Mouse (Mus musculus) c-Kit-positive CD71-positive TER-119-positive erythroid progenitor cells, embryonic 14.5 days (primary cell): Measurements from ENCODE around the gene Bnc1.

Experiments
- DNase-seq: peaks from one replicate; pipeline ENCODE4 v3.0.0-alpha.2; 2013; ENCODE audit warnings: low spot score

Bnc1 gene

DNA sequence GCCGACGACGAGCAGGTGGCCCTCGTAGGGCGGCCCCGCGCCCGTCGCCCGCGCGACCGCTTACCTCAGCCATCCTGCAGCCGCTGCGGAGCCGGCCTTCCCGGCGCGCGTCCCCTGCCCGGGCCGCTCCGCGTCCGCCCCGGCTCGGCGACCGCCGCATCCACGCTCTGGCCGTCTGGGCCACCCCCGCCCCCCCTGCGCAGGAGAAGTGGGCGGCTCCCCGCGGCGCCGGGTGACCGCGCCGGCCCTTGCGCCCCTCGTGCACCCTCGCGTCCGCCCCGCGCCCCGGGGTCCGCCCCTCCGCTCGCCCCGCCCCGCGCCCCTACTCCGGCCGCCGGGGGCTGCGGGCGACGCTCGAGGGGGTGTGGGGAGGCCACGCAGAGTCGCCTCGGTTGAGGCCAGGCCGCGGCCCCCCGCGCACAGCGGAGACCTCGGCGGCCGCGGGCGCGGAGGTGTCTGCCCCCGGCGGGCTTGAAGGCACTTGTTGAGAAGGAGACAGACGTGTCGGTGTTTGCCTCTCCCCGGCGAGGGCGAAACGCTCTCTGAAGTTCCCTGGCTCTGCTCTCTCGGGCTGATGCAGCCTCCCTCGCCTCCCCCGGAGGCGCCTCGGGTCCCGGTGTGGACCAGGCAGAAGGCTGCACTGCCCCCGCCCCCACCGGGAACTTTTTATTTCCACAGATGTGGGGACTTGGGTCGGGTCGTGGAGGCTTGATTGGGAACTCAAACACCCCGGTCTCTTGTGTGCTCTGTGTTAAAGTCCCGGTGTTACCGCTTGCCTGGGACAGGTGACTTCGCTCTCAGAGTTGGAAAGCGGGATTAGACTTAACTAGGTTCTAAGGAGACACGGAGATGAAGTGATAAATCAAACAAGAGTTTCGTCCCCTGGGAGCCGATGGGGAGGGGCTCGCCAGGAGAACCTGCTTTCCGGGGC, at the start of gene Bnc1:
TSS of gene Bnc1 (minus strand) at position 162 of the 931 bp plus-strand sequence.
- no peak for DNase-seq

DNA sequence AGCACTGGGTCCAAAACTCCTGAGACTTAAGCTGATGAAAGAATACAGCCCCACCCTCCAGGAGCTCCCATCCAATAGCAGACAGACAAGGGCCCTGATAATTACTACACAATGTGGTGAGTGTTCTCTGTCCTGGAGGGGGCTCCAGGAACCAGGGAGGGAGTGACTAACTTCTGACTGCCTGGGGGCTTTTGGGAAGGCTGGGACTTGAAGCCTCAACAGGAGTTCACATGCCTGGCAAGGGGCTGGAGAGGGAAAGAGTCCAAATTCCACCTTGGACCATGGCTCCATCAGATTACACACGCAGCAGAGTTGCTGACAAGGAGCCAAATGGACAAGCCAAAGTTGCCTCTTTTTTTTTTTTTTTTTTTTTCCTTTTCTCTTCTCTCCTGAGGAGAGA, 41.3 kb upstream of the Bnc1 start:
- no peak for DNase-seq

DNA sequence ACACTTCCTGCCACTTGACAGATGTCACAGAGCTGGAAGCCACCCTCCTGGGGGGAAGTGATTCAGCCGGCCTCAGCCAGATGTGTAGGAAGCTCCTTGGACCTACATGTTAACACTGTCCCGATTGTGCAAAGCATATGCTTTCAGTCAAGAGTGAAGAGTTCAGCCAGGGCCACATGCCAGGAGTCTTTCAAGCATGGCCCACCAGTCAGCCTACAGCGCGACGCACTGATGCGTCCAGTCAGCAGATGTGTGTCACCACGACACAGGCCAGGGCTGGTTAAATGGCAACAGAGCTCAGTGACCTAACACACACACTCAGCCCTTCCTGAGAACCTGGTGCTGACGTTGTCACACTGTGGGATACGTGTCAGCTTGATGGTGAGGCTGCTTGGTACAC, 37.6 kb upstream of the Bnc1 start:
- DNase-seq, result no peak

DNA sequence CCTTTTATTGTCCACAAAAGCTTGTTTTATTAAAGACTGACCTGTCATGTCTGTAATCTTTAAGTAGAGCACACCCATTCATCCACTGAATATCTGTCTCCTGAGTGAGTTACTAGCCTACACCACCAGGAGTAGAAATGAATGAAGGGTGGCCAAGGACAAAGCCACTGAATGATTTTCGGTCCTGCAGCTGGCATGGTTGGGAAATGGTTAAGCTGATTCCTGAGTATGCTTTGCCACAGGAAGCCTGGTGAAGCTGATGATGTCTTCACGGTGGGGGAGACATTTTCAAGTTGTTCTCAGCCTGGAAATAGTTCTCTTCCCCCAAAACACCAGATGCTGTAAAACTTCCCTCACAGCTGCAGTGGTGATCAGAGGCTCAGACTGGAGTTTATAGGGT, 33.7 kb upstream of the Bnc1 start:
- DNase-seq, result no peak

DNA sequence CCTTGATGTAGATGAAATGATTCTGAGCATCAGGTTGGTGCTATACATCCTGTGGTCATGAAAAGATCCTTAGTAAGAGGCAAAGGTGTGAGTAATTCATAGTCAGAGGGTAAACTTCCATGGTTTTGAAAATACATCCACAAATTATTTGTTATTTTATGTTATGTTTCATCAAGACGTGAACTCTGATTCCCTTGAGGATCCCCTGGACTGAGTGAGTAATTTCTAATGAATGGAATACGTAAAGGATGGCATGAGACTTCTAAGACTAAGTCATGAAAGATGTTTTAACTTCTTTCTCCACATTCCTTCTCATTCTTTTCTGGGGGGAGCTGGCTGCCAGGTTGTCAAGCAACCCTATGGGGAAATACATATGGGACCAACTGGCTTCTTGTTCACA, 31.6 kb upstream of the Bnc1 start:
- DNase-seq, result no peak

DNA sequence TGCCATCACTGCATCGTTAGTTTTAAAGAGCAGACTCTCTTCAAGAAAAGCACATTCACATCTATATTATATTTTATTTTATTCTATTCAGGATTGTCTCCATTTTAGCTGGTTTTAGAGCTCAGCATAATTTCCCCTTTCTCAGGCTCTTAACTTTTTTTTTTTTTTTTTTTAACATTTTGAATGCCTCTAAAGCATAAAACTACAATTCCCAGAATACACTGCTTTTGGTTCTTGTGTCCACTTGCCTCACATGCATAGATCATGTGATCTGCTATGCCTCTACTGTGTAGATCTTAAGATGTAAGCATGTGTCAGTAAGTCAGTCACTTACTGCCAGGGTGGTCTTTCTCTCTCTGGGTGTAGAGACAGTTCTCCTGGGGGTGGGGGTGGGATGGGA, 30.3 kb upstream of the Bnc1 start:
- no peak for DNase-seq

DNA sequence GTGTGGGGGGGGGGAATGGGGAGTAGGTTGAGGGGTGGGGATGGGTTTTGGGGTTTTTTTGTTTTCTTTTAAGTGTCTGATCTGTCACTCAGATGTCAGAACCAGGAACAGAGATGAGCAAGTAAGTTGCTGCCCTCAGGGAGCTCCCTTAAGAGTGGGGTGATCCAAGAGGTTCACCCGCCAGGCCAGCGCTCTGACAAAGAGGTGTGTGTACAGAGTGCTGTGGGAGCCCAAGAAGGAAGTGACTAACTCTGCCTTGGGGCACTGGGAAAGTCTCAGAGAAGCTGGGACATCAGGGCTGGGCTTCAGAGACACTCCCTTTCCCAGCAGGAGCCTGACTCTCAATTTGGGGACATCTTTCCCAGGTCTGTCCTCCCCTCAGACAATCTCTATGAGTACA, 25.9 kb upstream of the Bnc1 start:
- no peak for DNase-seq

DNA sequence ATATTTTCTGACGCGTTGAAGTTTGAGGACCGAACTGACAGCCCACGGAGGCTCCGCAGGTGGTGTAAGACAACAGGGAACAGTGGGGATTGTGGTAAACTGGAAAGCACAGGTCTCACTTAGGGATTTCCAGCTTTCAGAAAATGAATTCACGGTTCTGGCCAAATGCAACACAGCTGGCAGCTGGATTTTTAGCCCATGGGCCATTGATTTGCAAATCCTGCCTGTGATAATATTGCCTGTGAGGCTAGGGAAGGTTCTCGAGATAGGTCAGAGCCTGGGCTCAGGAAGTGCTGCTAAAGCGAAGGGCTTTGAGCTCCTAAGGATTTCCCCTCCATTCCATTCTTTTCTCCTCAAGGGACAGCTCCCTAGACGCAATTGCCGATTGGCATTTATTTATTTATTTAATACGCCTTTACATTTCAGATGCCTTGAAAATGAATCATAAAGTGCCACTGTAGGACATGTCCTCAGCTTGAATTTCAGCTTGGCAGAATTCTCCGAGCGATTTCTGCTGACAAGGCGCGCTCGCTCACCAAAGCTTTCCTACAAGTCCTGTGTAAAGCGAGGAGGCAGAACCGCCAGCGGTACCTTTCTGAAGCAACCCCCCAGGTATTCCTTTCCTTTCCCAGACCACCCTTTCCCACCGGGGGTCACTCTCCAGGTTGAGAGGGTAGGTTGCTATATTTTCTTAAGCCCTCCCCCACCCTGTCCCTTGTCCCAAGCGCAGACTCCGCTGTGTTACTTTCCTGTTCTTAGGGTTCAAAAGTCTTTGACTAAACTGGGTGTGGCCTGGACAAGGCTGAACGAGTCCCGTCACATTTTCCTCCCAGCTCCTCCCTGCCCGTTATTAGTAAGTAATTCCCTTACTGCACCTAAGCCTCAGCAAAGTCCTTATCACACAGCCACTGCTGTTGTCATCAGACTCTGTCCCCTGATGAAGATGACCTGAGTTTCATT, 24.9 kb upstream of the Bnc1 start:
- DNase-seq, result no peak

DNA sequence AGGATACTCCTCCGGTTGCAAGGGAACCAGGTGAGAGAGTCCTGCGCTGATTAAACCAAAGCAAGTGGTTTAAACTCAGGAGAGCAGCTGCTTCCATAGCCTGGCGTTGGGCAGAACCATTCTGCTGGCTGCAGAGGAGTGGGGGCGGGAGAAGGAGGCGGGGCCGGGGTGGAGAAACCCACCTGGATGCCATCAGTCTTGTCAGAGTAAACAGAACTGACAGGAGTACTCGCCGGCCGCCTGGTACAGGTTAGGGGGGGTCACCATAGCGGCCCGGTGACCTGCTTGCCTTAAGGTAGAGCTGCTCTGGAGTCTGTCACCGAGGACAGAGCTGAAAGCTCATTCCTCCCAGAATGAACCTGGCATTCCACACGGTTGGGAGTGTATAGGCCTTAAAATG, 20.4 kb upstream of the Bnc1 start:
- DNase-seq, result no peak

DNA sequence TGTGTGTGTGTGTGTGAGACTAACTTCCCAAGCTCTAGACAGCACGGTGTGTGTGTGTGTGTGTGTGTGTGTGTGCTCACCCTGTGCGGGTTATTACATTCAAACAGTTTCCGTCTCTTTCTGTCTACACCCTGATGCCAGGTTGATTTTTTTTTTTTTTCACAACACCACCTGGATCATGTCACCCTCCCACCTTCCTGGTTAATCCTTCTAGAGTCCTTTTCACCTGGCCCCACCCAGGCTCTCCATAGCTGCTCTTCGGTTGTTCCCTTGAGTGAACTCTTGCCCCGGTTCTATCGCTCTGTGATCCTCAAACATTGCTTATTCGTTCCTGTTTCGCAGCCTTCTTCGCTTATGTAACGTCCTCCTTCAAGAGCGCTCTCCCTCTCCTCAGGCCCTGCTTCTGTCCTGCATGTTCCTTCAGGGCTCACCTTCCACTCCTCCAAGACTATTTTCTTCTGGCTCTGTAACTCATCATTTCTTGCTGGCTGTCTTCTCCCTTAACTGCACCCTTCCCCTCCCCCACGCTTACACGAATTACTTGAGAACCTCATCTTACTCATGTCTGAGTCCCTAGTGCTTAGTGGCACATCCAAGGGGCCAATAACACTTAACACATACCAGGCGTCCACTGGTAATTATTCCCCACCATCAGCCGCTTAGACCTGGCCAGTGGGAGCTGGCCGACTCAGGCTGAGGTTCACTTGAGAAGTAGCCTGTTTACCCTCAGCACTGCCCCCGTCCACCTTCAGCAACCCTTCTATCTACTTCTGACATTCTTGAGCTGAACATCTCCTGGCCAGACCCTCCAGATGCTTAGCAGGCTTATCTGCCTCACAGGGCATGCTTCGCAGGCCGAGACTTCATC, 19.7 kb upstream of the Bnc1 start:
- no peak for DNase-seq

DNA sequence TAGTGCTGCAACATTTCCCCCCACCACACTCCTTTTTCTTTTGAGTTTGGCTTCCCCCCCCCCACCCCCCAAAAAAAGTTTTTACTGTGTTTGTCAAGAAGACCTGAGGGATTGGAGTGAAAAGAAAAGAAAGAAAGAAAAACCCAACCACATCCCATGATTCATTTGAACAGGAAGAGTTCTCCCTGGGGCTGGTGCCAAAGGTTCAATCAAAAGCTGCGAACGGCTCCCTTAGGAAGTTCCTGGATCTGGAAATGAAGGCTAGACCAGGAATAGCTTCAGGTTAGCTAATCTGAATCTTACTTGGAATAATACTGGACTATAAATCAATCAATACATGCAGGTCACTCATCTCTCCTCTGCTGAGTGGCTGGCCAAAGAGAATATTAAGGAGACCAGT, 15.1 kb upstream of the Bnc1 start:
- DNase-seq, result no peak

DNA sequence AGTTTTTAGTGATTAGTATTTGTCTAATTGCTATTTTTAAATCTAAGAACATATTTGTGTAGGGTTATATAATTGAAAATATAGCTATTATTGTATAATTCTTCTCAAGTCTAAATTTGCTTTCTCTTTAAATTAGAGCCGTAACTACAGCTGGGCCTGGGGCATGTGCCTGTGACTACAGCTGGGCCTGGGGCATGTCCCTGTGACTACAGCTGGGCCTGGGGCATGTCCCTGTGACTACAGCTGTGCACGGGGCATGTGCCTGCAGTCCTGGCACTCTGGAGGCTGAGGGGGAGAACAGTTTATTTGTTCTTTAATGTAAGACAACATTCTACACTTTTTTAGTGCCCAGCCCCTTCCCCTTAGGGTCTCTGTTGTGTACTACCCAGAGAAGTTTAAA, 12.1 kb upstream of the Bnc1 start:
- DNase-seq, result no peak

DNA sequence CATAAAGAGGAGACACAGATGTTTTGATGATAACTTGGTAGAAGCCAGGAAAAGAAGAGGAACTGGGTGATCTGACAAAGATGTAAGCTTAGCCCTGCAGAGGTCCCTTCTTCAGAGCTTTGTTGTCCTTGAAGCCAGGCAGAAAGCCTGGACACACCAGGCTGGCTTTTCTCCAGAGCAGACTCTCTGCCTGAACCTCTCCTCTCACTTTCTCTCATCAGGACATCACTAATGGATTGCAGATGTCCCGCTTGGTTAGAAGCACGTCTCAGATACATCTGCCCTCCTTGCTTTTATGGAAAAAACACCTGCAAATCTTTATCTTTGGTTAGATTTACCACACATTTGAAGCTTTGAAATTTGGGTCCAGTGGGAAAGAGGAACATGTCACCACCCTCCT, 7.7 kb upstream of the Bnc1 start:
- DNase-seq, result no peak

DNA sequence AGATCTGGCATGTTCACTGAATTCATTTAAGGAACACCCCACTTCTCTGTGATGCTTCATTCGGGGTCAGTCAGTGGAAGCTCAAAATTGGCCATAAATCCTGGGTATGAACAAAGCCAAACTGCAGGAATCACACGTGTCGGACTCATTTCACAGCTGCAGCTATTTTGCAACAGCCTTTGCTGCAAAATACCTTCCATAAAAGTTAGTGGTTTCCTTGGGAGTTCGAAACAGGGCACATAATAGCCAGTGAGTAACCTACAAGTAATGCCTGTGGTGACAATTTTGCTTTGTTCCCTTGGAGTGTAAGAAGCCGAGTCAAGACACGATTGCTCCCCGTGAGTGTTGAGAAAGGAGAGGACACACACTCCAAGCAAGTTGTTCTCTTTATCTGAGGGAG, 7.3 kb upstream of the Bnc1 start:
- no peak for DNase-seq

DNA sequence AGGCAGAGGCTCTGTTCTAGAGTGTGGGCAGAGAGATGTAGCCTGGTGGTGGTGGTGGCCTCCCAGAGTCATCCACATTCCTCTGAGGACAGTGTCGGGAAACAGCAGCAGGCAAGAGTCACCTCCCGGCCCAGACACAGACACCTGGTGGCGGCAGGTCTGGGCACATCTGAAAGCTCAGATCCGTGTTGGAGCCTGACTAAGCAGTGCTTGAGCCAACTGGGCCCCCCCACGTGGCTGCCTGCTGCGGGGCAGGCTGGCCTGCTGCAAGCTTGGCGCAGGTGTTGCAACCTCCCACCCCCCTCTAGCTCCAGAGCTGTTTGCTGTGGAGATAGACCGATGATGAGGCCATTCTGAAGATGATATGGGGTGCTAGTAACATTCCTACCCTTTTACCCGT, 3.9 kb upstream of the Bnc1 start:
- DNase-seq, result no peak

DNA sequence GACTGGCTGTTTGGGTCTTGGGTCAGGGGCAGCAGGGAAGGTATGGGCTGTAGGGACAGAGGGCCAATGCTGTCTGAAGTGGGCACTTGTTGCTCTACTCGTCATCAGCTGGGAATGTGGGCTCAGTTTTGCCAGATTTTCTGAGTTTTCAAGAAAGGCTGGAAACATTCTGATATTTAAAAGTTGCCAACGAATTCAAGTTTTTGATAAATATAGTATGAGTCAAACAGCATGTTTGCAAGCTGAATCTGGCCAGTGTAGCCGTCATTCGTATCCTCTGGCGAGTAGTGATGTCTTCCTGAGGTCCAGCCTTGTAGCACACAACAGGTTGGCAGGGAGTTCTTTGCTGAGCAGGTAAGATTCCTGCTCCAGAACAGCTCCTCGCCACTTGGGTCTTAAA, 3.0 kb upstream of the Bnc1 start:
- no peak for DNase-seq

DNA sequence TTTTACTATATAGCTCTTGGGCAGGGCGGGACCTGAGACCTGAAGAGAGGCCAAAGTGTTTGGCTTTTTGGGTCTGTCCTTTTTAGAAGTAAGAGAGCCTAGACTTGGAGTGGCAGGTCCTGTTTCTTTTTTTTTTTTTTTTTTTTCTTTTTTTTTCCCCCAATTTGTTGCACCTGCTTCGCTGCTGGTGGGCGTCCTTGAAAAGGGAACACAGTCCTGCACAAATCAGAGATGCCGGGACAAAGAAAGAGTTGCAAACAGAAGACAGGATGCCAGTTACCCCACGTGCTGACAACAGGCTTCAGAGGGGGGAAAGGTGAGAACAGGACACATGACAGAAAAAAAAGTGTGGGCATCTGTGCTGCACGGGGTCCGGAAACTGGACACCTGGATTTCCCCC, 1.0 kb upstream of the Bnc1 start:
- DNase-seq, result no peak

DNA sequence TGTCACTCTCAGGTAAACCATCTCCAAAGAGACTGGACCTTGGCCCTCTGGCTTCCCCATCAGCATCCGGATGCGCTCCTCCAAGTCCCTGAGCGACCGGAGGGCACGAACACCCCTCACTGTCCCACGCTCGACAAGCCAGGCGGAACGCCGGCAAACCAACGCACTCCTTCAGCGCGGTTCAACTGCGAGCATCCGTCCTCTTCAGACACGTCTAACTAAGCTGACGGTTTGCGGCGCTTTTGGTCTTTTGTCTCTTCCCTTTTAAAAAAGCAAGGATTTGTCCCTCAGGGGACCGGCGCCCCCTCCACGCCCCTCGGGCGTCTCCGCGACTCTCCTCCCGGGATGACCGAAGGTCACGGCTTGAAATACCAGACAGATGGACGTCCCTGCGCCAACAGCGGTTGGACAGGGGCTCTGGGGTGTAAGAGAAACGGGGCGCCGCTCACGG, 456 bp downstream of the Bnc1 start:
- no peak for DNase-seq

DNA sequence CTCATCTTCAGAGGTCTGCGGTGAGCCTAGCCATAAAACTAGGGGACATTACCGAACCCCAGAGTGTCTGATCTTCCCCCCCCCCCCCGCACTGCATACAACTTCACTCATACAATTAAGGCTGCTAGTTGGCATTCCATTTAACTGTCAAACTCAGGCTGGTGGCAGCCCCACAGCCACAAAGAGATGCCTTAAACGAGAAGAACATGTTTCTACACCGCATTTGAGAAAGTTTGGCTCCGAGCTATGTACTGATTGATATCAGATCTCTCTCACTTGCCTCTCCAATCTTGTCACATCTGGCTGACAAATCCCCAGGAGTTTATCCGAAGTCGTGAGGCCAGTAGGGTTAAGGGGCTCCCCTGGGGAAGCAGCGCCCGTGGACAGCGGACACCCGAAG, 976 bp downstream of the Bnc1 start:
- DNase-seq, result no peak

DNA sequence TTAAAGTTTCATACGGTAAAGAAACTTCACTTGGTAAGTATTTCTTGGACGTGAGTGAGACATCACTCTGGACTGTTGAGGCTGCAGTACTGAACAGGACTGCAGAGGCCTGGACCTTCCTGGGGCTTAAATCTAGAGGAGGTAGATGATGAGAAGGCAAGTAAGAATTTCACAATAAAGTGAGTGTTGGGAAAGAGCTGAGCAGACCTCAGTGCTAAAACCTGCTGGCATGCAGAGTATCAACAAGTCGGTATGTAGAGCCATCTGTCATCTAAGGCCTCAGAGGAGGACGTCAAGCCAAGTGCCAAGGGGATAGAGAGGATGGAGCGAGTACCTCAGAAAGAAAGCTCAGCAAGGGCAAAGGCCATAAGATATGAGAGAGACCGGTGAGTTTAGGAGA, 8.4 kb downstream of the Bnc1 start:
- DNase-seq, result no peak

DNA sequence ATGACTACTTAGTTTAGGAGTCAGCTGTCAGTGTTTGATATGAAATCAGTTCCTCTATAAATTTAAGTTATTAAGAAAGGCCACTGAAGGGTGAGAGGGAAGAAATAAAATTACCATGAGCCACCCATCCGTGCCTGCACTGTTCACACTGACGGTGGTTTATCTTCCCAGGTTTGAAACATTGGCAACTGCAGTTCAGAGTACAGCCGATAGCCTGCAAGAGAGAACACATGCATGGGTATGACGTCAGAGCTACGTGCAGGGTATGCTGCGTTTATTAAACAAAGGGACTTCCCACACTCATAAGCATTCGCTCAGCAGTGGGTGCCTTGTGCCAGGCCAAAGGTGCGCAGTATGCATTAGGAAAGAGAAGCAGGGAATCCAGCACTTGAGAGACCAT, 13.8 kb downstream of the Bnc1 start:
- DNase-seq, result no peak

DNA sequence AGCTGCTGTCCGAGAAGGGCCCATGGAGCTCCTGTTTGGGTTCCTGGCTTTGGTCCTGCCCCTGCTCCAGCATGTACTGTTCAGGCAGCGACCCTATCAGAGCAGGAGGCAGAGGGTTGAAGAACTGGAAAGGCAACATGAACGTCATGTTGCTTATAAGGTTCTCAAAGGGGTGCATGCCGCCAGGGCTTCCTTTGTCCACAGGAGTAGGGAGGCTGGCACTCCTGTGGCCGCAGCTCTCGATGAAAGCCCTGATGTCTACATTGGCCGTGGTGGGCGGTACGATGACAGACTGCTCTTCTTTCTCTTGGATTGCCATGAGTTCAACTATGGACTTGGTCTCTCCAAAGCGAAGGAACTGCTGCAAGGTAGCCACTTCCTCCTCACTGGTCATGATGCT, 17.5 kb downstream of the Bnc1 start:
- DNase-seq, result no peak
